Mouse (Mus musculus) heart, postnatal 10 days (tissue): Measurements from ENCODE around the gene Gjb2. TPM values are rescaled to one million over a fixed set of nuclear protein-coding genes. Genes with fewer than 3 reads are reported as not detected.

ENCODE experiments used
- DNase-seq, 2 experiments: peaks; one replicate each; pipeline ENCODE4 v3.0.0; 2021
- intact Hi-C: fragments of 180-260 bp; cut with DNase I; formaldehyde crosslinking; loops from one replicate; pipeline ENCODE4 v1.15.1; 2025
- total RNA-seq, 2 experiments: library from RNA; stranded (reverse); gene quantifications; 2 replicates each; pipeline ENCODE4 v1.2.3; 2021

The Gjb2 gene
- total RNA-seq, 2 experiments from 2014 or later = 0.10 TPM

GRCm38 (mm10) chr14:57075537-57075936 lies 29.0 kb downstream of the Gjb2 start:
- intact Hi-C loops = no loop called here

GRCm38 (mm10) chr14:57069906-57070305 lies 34.6 kb downstream of the Gjb2 start:
- DNase-seq = peak; percentile 38 to 64
- intact Hi-C loops = loop anchor here (10.0 kb wide), 1 partner anchor 695 kb away; no protein-coding TSS in a partner anchor

More at GRCm38 (mm10) chr14:57075537-57075936, 29.0 kb downstream of the Gjb2 start:
- no peak for DNase-seq

- intact Hi-C loops = loop anchor here (10.0 kb wide), 1 partner anchor 691 kb away; no protein-coding TSS in a partner anchor
- no peak for DNase-seq
These were observed 38.4 kb downstream of the Gjb2 start for GRCm38 (mm10) chr14:57066053-57066452.

DNA sequence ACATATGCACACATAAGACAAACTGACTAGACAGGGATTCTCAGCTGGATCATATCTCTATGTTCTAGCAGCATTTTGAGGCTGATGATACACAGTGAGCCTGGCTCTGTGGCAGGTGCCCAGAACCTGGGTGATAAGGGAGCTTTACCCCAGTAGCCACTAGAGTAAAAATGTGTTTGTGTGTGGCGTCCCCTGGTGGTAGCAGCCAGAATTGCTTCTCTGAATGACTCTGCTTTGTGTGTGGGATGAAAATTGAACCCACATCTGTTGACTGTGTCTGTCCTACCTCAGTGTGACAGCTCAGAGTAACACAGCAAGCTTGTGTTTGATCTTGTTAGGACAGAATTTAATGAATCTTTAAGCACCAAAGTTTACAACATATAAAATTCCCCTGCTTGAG lies 44.5 kb downstream of the Gjb2 start:
- DNase-seq = peak; percentile 81 to 87
- intact Hi-C loops = loop anchor here (1.0 to 10.0 kb wide), 2 partner anchors 96 to 685 kb away; no protein-coding TSS in a partner anchor

GRCm38 (mm10) chr14:57057563-57058321 lies 46.8 kb downstream of the Gjb2 start, which contains the start of gene Gja3:
TSS of gene Gja3 (minus strand) at chr14:57058100.
- peak; percentile 73 to 78 for DNase-seq
- intact Hi-C loops = no loop called here

GRCm38 (mm10) chr14:57057204-57057562 lies 47.3 kb downstream of the Gjb2 start:
- DNase-seq = no peak
- intact Hi-C loops = no loop called here

DNA sequence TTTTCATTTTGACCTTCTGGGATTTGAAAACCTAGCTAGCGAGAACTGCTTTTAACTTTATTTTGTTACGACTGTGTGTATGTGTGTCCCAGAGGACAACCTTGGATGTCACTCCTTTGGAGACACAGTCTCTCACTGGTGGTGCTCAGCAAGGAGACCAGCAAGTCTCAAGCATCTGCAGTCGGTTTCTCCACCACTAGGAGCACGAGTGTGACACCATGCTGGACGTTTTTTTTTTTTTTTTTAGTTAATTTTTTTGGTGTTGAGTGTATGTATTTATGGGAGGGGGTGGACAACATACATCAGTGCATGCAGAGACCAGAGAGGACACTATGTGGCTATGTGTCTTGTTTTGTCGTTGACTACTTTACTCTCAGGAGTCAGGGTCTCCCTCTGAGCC lies 51.8 kb downstream of the Gjb2 start:
- intact Hi-C loops = no loop called here
- no peak for DNase-seq

Other genes with a start within 250 kb of the Gjb2 start
- gene Zmym2, start 218.0 kb downstream of the Gjb2 start, total RNA-seq = 10 to 100 TPM; 44.0 to 57.3 TPM
- 10 to 100 TPM; 25.4 to 27.5 TPM for gene Gja3, start 46.6 kb downstream of the Gjb2 start, total RNA-seq
- not detected for gene Gm4491, start 11.2 kb upstream of the Gjb2 start, total RNA-seq
- gene Gjb6, start 28.9 kb upstream of the Gjb2 start, total RNA-seq = not detected